Mouse (Mus musculus): ENCODE data around the gene Atp5f1. TPM values are rescaled to one million over a fixed set of nuclear protein-coding genes. Genes with fewer than 3 reads are reported as not detected.
"Not testable (repeated sequence)": the region's sequence is repeated elsewhere in the genome, so short reads cannot be mapped to it uniquely, and the experiment has no call there.

Atp5f1 gene
- polyA plus RNA-seq, 1 experiment from 2014 or later, result 651 TPM

GRCm38 (mm10) chr3:105928195-105928569 is 31.7 kb downstream of the Atp5f1 start:
- WGBS, result 84% methylated on average over 3 of the region's 3 CpGs
- Histone ChIP-seq H3K9ac (no peak overlapping the region), H3K4me3 (replicated peaks) (no peak overlapping the region), H3K9me3 (no peaks in the 10 kb centered on the region), H3K27ac (no peak overlapping the region), H3K36me3 (no peaks in the 10 kb centered on the region), H3K4me1 (replicated peaks) (no peaks in the 10 kb centered on the region), H3K27me3 (replicated peaks) (no peaks in the 10 kb centered on the region), H3K4me2 (replicated peaks) (no peak overlapping the region)
- ATAC-seq, result no peak

DNA sequence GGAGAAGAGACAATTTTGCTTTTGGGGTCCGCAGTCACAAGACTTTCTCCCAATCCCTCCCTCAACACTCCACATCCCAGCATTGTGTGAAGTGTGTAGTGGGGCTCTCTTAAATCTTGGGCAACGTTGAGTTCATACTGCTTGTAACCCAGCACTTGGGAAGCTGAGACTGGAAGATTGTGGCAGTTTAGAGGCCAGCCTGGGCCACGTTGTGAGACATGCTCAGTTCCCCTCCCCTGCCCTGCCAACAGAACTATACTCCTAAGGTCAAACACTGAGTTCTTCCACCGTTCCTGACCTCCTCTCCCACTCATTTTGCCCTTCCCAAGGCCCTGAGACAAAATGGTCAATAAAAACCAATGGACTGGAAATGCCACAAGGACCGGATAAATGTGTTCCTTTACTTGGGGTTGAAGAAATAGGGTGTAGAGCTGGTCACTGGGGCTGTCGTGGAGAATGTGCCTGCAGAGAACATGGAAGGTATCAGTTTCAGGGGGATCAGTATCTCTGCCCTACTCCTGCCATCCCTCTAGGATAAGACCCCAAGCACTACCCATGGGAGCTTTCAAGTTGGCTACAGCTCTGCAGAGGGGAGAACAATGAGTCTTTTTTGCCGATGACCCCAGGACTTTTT is 32.2 kb downstream of the Atp5f1 start:
- no peak overlapping the region for H3K4me2 ChIP-seq (replicated peaks)
- H3K4me1 ChIP-seq (replicated peaks), result no peaks in the 10 kb centered on the region
- no peak overlapping the region for H3K27ac ChIP-seq
- no peak overlapping the region for H3K4me3 ChIP-seq (replicated peaks)
- H3K36me3 ChIP-seq, result no peaks in the 10 kb centered on the region
- no peak for ATAC-seq
- WGBS, result 79% methylated on average over 7 of the region's 7 CpGs
- H3K9ac ChIP-seq, result no peak overlapping the region
- H3K9me3 ChIP-seq, result no peaks in the 10 kb centered on the region
- no peaks in the 10 kb centered on the region for H3K27me3 ChIP-seq (replicated peaks)

GRCm38 (mm10) chr3:105924616-105925015 is 35.3 kb downstream of the Atp5f1 start:
- Histone ChIP-seq H3K9me3 (no peaks in the 10 kb centered on the region), H3K27me3 (replicated peaks) (no peaks in the 10 kb centered on the region), H3K4me2 (replicated peaks) (no peak overlapping the region), H3K36me3 (no peaks in the 10 kb centered on the region), H3K27ac (no peak overlapping the region), H3K4me3 (replicated peaks) (no peak overlapping the region), H3K4me1 (replicated peaks) (no peaks in the 10 kb centered on the region), H3K9ac (no peak overlapping the region)
- no peak for ATAC-seq
- WGBS, result 82% methylated on average over 9 of the region's 9 CpGs

- Histone ChIP-seq H3K36me3 (no peaks in the 10 kb centered on the region), H3K27ac (no peak overlapping the region), H3K27me3 (replicated peaks) (no peaks in the 10 kb centered on the region), H3K4me2 (replicated peaks) (no peak overlapping the region), H3K4me3 (replicated peaks) (no peak overlapping the region), H3K9ac (no peak overlapping the region), H3K9me3 (no peaks in the 10 kb centered on the region), H3K4me1 (replicated peaks) (no peaks in the 10 kb centered on the region)
- ATAC-seq, result no peak
- 61% methylated on average over 2 of the region's 2 CpGs for WGBS
These were observed 37.9 kb downstream of the Atp5f1 start for GRCm38 (mm10) chr3:105921959-105922358.

GRCm38 (mm10) chr3:105920743-105921142 is 39.2 kb downstream of the Atp5f1 start:
- ATAC-seq; H3K9ac ChIP-seq; H3K4me3 ChIP-seq (replicated peaks); H3K4me1 ChIP-seq (replicated peaks); H3K9me3 ChIP-seq; H3K27me3 ChIP-seq (replicated peaks); H3K36me3 ChIP-seq; H3K27ac ChIP-seq; H3K4me2 ChIP-seq (replicated peaks): not testable (repeated sequence)

GRCm38 (mm10) chr3:105918355-105918745 is 41.5 kb downstream of the Atp5f1 start:
- WGBS, result 78% methylated on average over 3 of the region's 3 CpGs
- Histone ChIP-seq H3K9ac (no peak overlapping the region), H3K4me1 (replicated peaks) (no peaks in the 10 kb centered on the region), H3K27me3 (replicated peaks) (no peaks in the 10 kb centered on the region), H3K9me3 (no peaks in the 10 kb centered on the region), H3K36me3 (no peaks in the 10 kb centered on the region), H3K4me3 (replicated peaks) (no peak overlapping the region), H3K4me2 (replicated peaks) (no peak overlapping the region), H3K27ac (no peak overlapping the region)
- no peak for ATAC-seq

- WGBS, result 74% methylated on average over 10 of the region's 10 CpGs
- H3K27me3 ChIP-seq (replicated peaks), result no peaks in the 10 kb centered on the region
- no peak overlapping the region for H3K27ac ChIP-seq
- no peak for ATAC-seq
- no peaks in the 10 kb centered on the region for H3K9me3 ChIP-seq
- no peak overlapping the region for H3K9ac ChIP-seq
- H3K4me2 ChIP-seq (replicated peaks), result no peak overlapping the region
- no peaks in the 10 kb centered on the region for H3K36me3 ChIP-seq
- no peaks in the 10 kb centered on the region for H3K4me1 ChIP-seq (replicated peaks)
- H3K4me3 ChIP-seq (replicated peaks), result no peak overlapping the region
These were observed 42.1 kb downstream of the Atp5f1 start for GRCm38 (mm10) chr3:105917656-105918354.

- not testable (repeated sequence) for H3K36me3 ChIP-seq; H3K4me1 ChIP-seq (replicated peaks); H3K4me2 ChIP-seq (replicated peaks); ATAC-seq; H3K4me3 ChIP-seq (replicated peaks); H3K9ac ChIP-seq; H3K9me3 ChIP-seq; H3K27ac ChIP-seq; H3K27me3 ChIP-seq (replicated peaks)
These were observed 43.4 kb downstream of the Atp5f1 start for GRCm38 (mm10) chr3:105916455-105916854.

GRCm38 (mm10) chr3:105915281-105915680 is 44.6 kb downstream of the Atp5f1 start:
- H3K4me2 ChIP-seq (replicated peaks), result no peak overlapping the region
- H3K27me3 ChIP-seq (replicated peaks), result no peaks in the 10 kb centered on the region
- H3K36me3 ChIP-seq, result no peaks in the 10 kb centered on the region
- no peak overlapping the region for H3K27ac ChIP-seq
- H3K4me3 ChIP-seq (replicated peaks), result no peak overlapping the region
- H3K9ac ChIP-seq, result no peak overlapping the region
- H3K4me1 ChIP-seq (replicated peaks), result no peaks in the 10 kb centered on the region
- no peaks in the 10 kb centered on the region for H3K9me3 ChIP-seq
- 15% methylated on average over 1 of the region's 1 CpGs for WGBS
- ATAC-seq, result no peak

GRCm38 (mm10) chr3:105913839-105914681 is 45.8 kb downstream of the Atp5f1 start:
- no peak for ATAC-seq
- Histone ChIP-seq H3K4me1 (replicated peaks) (no peaks in the 10 kb centered on the region), H3K9me3 (no peaks in the 10 kb centered on the region), H3K4me2 (replicated peaks) (no peak overlapping the region), H3K27ac (no peak overlapping the region), H3K27me3 (replicated peaks) (no peaks in the 10 kb centered on the region), H3K4me3 (replicated peaks) (no peak overlapping the region), H3K9ac (no peak overlapping the region), H3K36me3 (no peaks in the 10 kb centered on the region)
- WGBS, result 46% methylated on average over 10 of the region's 10 CpGs

- ATAC-seq, result no peak
- no peaks in the 10 kb centered on the region for H3K4me1 ChIP-seq (replicated peaks)
- no peaks in the 10 kb centered on the region for H3K27me3 ChIP-seq (replicated peaks)
- WGBS, result 67% methylated on average over 9 of the region's 9 CpGs
- no peak overlapping the region for H3K27ac ChIP-seq
- H3K9ac ChIP-seq, result no peak overlapping the region
- no peaks in the 10 kb centered on the region for H3K9me3 ChIP-seq
- no peak overlapping the region for H3K4me2 ChIP-seq (replicated peaks)
- no peak overlapping the region for H3K4me3 ChIP-seq (replicated peaks)
- no peaks in the 10 kb centered on the region for H3K36me3 ChIP-seq
These were observed 47.6 kb downstream of the Atp5f1 start for GRCm38 (mm10) chr3:105912097-105912880.

DNA sequence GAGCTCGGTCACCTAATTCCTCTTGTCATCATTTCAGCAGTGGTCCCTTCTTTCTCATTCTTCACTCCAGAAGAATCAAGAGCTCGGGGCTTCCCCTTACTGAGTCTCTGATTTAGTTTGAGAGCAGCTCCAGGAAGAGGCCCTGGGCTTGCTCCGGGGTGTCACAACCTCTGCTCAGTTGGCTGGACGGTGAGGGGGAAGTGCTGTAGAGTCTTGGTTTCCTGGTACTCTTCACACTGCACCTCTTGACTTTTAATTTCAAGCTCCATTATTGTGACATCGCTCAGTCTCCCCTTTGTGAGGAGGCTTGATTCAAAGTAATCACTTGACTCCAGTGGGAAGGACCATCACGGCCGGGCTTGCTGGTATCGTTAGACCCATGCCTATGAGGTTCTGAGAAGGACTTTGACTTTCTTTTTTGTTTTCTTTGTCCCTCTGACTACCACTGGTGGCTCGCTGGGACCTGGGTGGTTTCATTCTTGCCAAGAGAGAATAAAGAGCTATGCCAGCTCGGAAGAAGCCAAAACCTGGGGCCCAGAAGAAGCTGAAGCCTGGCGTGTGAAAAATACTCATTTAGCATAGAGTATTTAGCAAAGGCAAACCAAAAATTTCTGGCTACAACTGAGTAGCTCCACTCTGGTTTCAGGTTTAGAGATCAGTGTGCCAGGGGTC is 49.2 kb downstream of the Atp5f1 start:
- no peak overlapping the region for H3K9ac ChIP-seq
- no peak overlapping the region for H3K4me2 ChIP-seq (replicated peaks)
- H3K4me1 ChIP-seq (replicated peaks), result no peaks in the 10 kb centered on the region
- H3K27ac ChIP-seq, result no peak overlapping the region
- ATAC-seq, result no peak
- no peaks in the 10 kb centered on the region for H3K36me3 ChIP-seq
- no peak overlapping the region for H3K4me3 ChIP-seq (replicated peaks)
- WGBS, result 79% methylated on average over 11 of the region's 11 CpGs
- H3K27me3 ChIP-seq (replicated peaks), result no peaks in the 10 kb centered on the region
- H3K9me3 ChIP-seq, result no peaks in the 10 kb centered on the region
